Mouse (Mus musculus) midbrain, postnatal 0 days (tissue): ENCODE measurements around the gene Phf12. TPM values are rescaled to one million over a fixed set of nuclear protein-coding genes. Genes with fewer than 3 reads are reported as not detected.

ENCODE experiments used
- ATAC-seq: fragments of 200-750 bp; cut with Nextera tagmentation; 2 replicates; pipeline ENCODE4 v1.8.0; 2017; ENCODE audit warnings: moderate number of reproducible peaks, mild to moderate bottlenecking, moderate TSS enrichment, moderate library complexity; ENCODE audit not compliant: low FRiP score
- DNase-seq: peaks from one replicate; pipeline ENCODE4 v3.0.0-alpha.2; 2015; ENCODE audit warnings: low spot score
- H3K27ac ChIP-seq: fragments of 300-500 bp; sonication (generic); 2 replicates; pipeline ENCODE4 v1.5.1; 2014; ENCODE audit warnings: low read depth, mild to moderate bottlenecking, low read length, mixed read lengths
- H3K27me3 ChIP-seq: fragments of 300-500 bp; sonication (generic); 2 replicates; pipeline ENCODE4 v1.6.1; 2014; ENCODE audit warnings: low read length, control low read depth, mixed read lengths; ENCODE audit not compliant: insufficient read depth
- H3K36me3 ChIP-seq: fragments of 300-500 bp; sonication (generic); 2 replicates; pipeline ENCODE4 v1.6.1; 2014; ENCODE audit warnings: low read length, control low read depth, mixed read lengths; ENCODE audit not compliant: insufficient read depth
- H3K4me1 ChIP-seq: fragments of 300-500 bp; sonication (generic); 2 replicates; pipeline ENCODE4 v1.6.1; 2014; ENCODE audit warnings: mild to moderate bottlenecking, control low read depth, antibody characterized with exemption, low read length, mixed read lengths; ENCODE audit not compliant: insufficient read depth
- H3K4me2 ChIP-seq: fragments of 300-500 bp; sonication (generic); 2 replicates; pipeline ENCODE4 v1.6.1; 2014; ENCODE audit warnings: low read depth, mild to moderate bottlenecking, low read length, mixed read lengths; ENCODE audit not compliant: poor library complexity, severe bottlenecking
- H3K4me3 ChIP-seq: fragments of 300-500 bp; sonication (generic); 2 replicates; pipeline ENCODE4 v1.5.1; 2014; ENCODE audit warnings: low read depth, mild to moderate bottlenecking, low read length, moderate library complexity
- H3K9ac ChIP-seq: fragments of 300-500 bp; sonication (generic); replicated peaks from 2 replicates; pipeline ENCODE4 v1.6.1; 2014; ENCODE audit warnings: mild to moderate bottlenecking, low read length, moderate library complexity, mixed read lengths; ENCODE audit not compliant: poor library complexity, severe bottlenecking
- H3K9me3 ChIP-seq: fragments of 300-500 bp; sonication (generic); 2 replicates; pipeline ENCODE4 v1.6.1; 2016; ENCODE audit warnings: low read length, control low read depth
- CTCF ChIP-seq: IDR thresholded peaks from 2 replicates; pipeline ENCODE4 v1.5.1; 2016; ENCODE audit warnings: antibody characterized with exemption, mild to moderate bottlenecking
- WGBS: fragments of 180-500 bp; shearing (Covaris S2); extraction: QIAGEN DNeasy Blood & Tissue Kit; methylation state at CpG from one replicate; pipeline ENCODE4 v1.1.7; 2014; 5-methylcytosine and 5-hydroxymethylcytosine counted together
- polyA plus RNA-seq: library from polyadenylated mRNA; unstranded; fragments of >200 nt; fragmentation: Nextera tagmentation; extraction: Ambion mirVana; gene quantifications from 2 replicates; pipeline ENCODE4 v1.2.1, GENCODE M21; 2015
- total RNA-seq: library from RNA; depleted of rRNA; stranded (reverse); fragments of >200 nt; gene quantifications from 2 replicates; pipeline ENCODE4 v1.2.3, GENCODE M21; 2014

Phf12 gene
- total and polyA plus RNA-seq, 2 experiments from 2014 or later: 9.9 to 53.9 TPM

GRCm38 (mm10) chr11:77981609-77982440, 729 bp upstream of the Phf12 start:
- H3K27ac ChIP-seq: peak overlapping the region; percentile 98
- WGBS: under 1% methylated on average over 29 of the region's 29 CpGs
- H3K9ac ChIP-seq: peak overlapping the region; percentile 71
- H3K4me2 ChIP-seq: peak overlapping the region; percentile 48
- ATAC-seq (peak; percentile 88), DNase-seq (peak; percentile 100)
- no peaks in the 10 kb centered on the region for H3K27me3 ChIP-seq
- no peaks in the 10 kb centered on the region for H3K4me1 ChIP-seq
- peaks cover 15% of the 10 kb centered on the region for H3K36me3 ChIP-seq
- peak overlapping the region; percentile 86 for H3K4me3 ChIP-seq
- TF ChIP-seq CTCF: no peak
- no peaks in the 10 kb centered on the region for H3K9me3 ChIP-seq

- Histone ChIP-seq H3K4me1 (no peaks in the 10 kb centered on the region), H3K27me3 (no peaks in the 10 kb centered on the region), H3K9ac (peak overlapping the region; percentile 91), H3K36me3 (peaks cover 1% of the 10 kb centered on the region; the same call in 1 of the 2 replicates), H3K27ac (peak overlapping the region; percentile 87), H3K4me2 (peak overlapping the region; percentile 58), H3K9me3 (no peaks in the 10 kb centered on the region), H3K4me3 (peak overlapping the region; percentile 86)
- DNase-seq (peak; percentile 48), ATAC-seq (no peak)
- under 1% methylated on average over 27 of the region's 32 CpGs for WGBS
- TF ChIP-seq CTCF: no peak; the same call in 1 of the 2 replicates
Measured at GRCm38 (mm10) chr11:77983191-77983936, 810 bp downstream of the Phf12 start.

- H3K4me2 ChIP-seq: peak overlapping the region; percentile 58
- H3K27ac ChIP-seq: peak overlapping the region; percentile 87
- under 1% methylated on average over 57 of the region's 63 CpGs for WGBS
- ATAC-seq: 0 out of 2 replicates have a peak, but pooled peaks have one; percentile 4
- H3K9ac ChIP-seq: peak overlapping the region; percentile 91
- H3K4me1 ChIP-seq: no peaks in the 10 kb centered on the region
- H3K9me3 ChIP-seq: no peaks in the 10 kb centered on the region
- peak overlapping the region; percentile 86 for H3K4me3 ChIP-seq
- TF ChIP-seq CTCF: no peak
- no peaks in the 10 kb centered on the region for H3K27me3 ChIP-seq
- peaks cover 3% of the 10 kb centered on the region; the same call in 1 of the 2 replicates for H3K36me3 ChIP-seq
- peak; percentile 78 for DNase-seq
Measured at GRCm38 (mm10) chr11:77983937-77984835, 1.6 kb downstream of the Phf12 start.

- Histone ChIP-seq H3K4me2 (peak overlapping the region; percentile 58), H3K4me1 (no peaks in the 10 kb centered on the region), H3K36me3 (peaks cover 3% of the 10 kb centered on the region; the same call in 1 of the 2 replicates), H3K27me3 (no peaks in the 10 kb centered on the region), H3K4me3 (peak overlapping the region; percentile 86), H3K27ac (peak overlapping the region; percentile 87), H3K9me3 (no peaks in the 10 kb centered on the region), H3K9ac (peak overlapping the region; percentile 91)
- peak; percentile 51 for DNase-seq
- TF ChIP-seq CTCF: no peak
- ATAC-seq: no peak
- under 1% methylated on average over 13 of the region's 13 CpGs for WGBS
Measured at GRCm38 (mm10) chr11:77984836-77985231, 2.3 kb downstream of the Phf12 start.

GRCm38 (mm10) chr11:77985541-77986065, 3.0 kb downstream of the Phf12 start:
- TF ChIP-seq CTCF: no peak
- H3K9ac ChIP-seq: peak overlapping the region; percentile 91; the same call in 1 of the 2 replicates
- WGBS: 80% methylated on average over 3 of the region's 3 CpGs
- DNase-seq (no peak), ATAC-seq (no peak)
- H3K4me2 ChIP-seq: peak overlapping the region; percentile 58
- H3K27me3 ChIP-seq: no peaks in the 10 kb centered on the region
- peak overlapping the region; percentile 86 for H3K4me3 ChIP-seq
- no peaks in the 10 kb centered on the region for H3K4me1 ChIP-seq
- H3K36me3 ChIP-seq: peaks cover 3% of the 10 kb centered on the region; the same call in 1 of the 2 replicates
- H3K9me3 ChIP-seq: no peaks in the 10 kb centered on the region
- H3K27ac ChIP-seq: peak overlapping the region; percentile 87
